Comparison of ENCODE assay signal across 8 mouse cellular contexts in the genomic region with DNA sequence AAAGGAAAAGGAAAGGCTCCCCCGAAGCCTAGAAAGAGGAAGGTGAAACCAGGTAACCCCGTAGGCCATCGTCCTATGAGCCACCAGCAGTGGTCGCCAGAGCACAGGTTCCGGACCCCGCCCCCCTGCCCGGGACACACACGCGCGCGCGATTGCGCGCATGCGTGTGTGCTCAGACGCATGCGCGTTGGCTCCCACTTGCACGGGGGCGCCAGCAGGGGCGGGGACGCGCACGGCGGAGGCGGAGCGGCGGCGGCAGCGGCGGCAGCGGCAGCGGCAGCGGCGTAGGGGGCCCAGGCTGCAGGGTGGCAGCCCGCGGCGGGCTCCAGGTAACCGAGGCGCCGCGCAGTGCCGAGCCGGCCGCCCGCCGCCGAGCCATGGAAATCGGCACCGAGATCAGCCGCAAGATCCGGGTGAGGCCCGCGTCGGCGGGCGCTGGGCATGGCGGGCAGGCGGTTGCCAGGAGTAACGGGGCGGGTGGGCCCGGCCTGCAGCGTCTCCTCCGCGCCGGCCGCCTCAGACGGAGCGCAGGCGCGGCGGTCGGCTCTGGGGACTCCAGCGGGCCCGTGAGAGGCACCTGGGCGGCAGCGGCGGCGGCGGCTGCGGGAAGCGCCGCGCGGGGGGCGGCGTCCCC. TPM values are rescaled to one million over a fixed set of nuclear protein-coding genes. Genes with fewer than 3 reads are reported as not detected.
DNase-seq lines count a peak whose midpoint lies in the region; ATAC-seq lines count a peak whose summit lies in the region.

Gene Zc3h14 (plus strand): TSS at position 219 of the 634 bp plus-strand sequence.

- peak within 1 kb of the TSS; percentile 98 for H3K9ac ChIP-seq in hindbrain, embryonic 15.5 days

- DNase-seq in R1 (ENCODE audit: low read depth, low spot score) = peak; percentile 92
- peak; percentile 94 to 98 for DNase-seq in cerebellum, postnatal 25 days
- peak; percentile 91 to 92 for DNase-seq in frontal cortex, postnatal 36 days (ENCODE audit: low spot score in 2 of 2)
- DNase-seq in left cerebral cortex, adult 11 months (ENCODE audit: low spot score) = peak; percentile 89
- DNase-seq in lung, postnatal 4 days = peak; percentile 94 to 95
- peak; percentile 94 for DNase-seq in retina, postnatal 7 days (ENCODE audit: low read depth, low spot score)
- peak; percentile 90 for DNase-seq in urinary bladder, adult 2 months (ENCODE audit: low spot score)

- peaks cover 33% of the 10 kb centered on the region for H3K4me1 ChIP-seq in hindbrain, embryonic 15.5 days (replicated peaks)

- no peaks in the 10 kb centered on the region for H3K36me3 ChIP-seq in hindbrain, embryonic 15.5 days

- no peaks in the 10 kb centered on the region for H3K9me3 ChIP-seq in hindbrain, embryonic 15.5 days

- WGBS in hindbrain, embryonic 15.5 days = under 1% methylated on average over 64 of the region's 87 CpGs

- peak within 1 kb of the TSS; percentile 96 for H3K27ac ChIP-seq in hindbrain, embryonic 15.5 days (replicated peaks)

- H3K27me3 ChIP-seq in hindbrain, embryonic 15.5 days = no peaks in the 10 kb centered on the region

- peak; percentile 92 for ATAC-seq in hindbrain, embryonic 15.5 days (ENCODE audit: low FRiP score, low read depth)

- H3K4me2 ChIP-seq in hindbrain, embryonic 15.5 days = peak within 1 kb of the TSS; percentile 75

- peak within 1 kb of the TSS; percentile 97 for H3K4me3 ChIP-seq in hindbrain, embryonic 15.5 days

RNA-seq across cellular contexts. Expression of gene Zc3h14, which starts in this region (rescaled TPM):
- polyA plus RNA-seq in hindbrain, embryonic 15.5 days (2015; fragmentation: Nextera tagmentation; extraction: Ambion mirVana) = 103 and 109 TPM in 2 replicates
- polyA plus RNA-seq in urinary bladder, adult 2 months (2012; rRNA removed) = 72.8 and 84.4 TPM in 2 replicates

Comparison
In these comparisons a context has a peak if more than half of its experiments do, and no peak if none do; other contexts are left out.
1. Peak in every context shown above with its lines: DNase-seq, ATAC-seq, H3K4me3 ChIP-seq and H3K27ac ChIP-seq.